ENCODE assay signal across 27 mouse cellular contexts in the genomic region with DNA sequence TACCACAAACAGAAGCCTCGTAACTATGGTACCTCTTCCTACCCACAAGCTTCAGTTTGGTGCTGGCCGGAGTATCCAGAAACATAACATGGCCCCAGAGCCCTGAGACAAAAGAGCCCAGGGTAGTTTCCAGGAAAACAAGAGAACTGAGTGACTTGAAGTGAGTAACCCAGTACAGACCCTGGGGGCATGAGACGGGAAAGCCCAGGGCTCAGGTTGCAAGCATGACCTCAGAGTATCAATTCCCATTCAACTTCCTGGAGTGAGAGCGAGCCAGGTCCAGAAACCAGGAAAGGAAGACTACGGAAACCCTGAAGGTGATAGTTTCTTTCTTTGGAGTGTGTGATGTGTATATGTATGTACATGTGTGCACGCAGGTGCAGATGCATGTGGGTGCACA. TPM values are rescaled to one million over a fixed set of nuclear protein-coding genes. Genes with fewer than 3 reads are reported as not detected.
DNase-seq lines count a peak whose midpoint lies in the region; ATAC-seq and TF ChIP-seq lines count a peak whose summit lies in the region.
"Had no signal": no experiment of that assay in that cellular context is flagged by ENCODE, and none has a peak within 500 bp of the region (broad histone marks: within the 10 kb centered on the region; RNA-seq: fewer than 3 reads in every experiment).

No protein-coding gene starts in this region.

- no peak for TF ChIP-seq EP300 in CH12.LX (IDR thresholded peaks at IDR 0.05; ENCODE audit: low read length)
- no peak for TF ChIP-seq EP300 in stomach, postnatal 0 days (optimal IDR thresholded peaks at IDR 0.05)

- no peaks in the 10 kb centered on the region for H3K36me3 ChIP-seq in CH12.LX (replicated peaks in 1 of 2; ENCODE audit: control insufficient read depth in 1 of 2, insufficient read depth in 1 of 2, low read length in 1 of 2)
- no peaks in the 10 kb centered on the region for H3K36me3 ChIP-seq in stomach, postnatal 0 days (ENCODE audit: control insufficient read depth, insufficient read depth, low read length)
- no peaks in the 10 kb centered on the region for H3K36me3 ChIP-seq in forebrain, embryonic 12.5 days (replicated peaks)
- H3K36me3 ChIP-seq: embryonic facial prominence, embryonic 15.5 days; heart, embryonic 10.5 days; heart, embryonic 15.5 days; liver, embryonic 15.5 days had no signal

- no peak overlapping the region for H3K4me3 ChIP-seq in CH12.LX (replicated peaks in 1 of 3; ENCODE audit: low read depth in 2 of 3, low read length in 2 of 3, poor library complexity in 1 of 3)
- H3K4me3 ChIP-seq in stomach, postnatal 0 days (ENCODE audit: low read depth, low read length) = no peak overlapping the region
- H3K4me3 ChIP-seq in forebrain, embryonic 12.5 days (replicated peaks) = no peak overlapping the region
- H3K4me3 ChIP-seq: embryonic facial prominence, embryonic 15.5 days; forebrain, embryonic 13.5 days; heart, embryonic 10.5 days; heart, embryonic 15.5 days; liver, embryonic 15.5 days had no signal

- ATAC-seq in stomach, postnatal 0 days (ENCODE audit: low FRiP score, low TSS enrichment) = peak; percentile 57
- no peak for ATAC-seq in forebrain, embryonic 12.5 days (ENCODE audit: low FRiP score)
- ATAC-seq: forebrain, embryonic 13.5 days; hindbrain, embryonic 16.5 days had no signal

- H3K4me1 ChIP-seq in CH12.LX (ENCODE audit: control insufficient read depth in 1 of 2, insufficient read depth in 2 of 2) = peaks cover 19 to 47% of the 10 kb centered on the region in 2 experiments
- no peaks in the 10 kb centered on the region; the same call in 1 of the 2 replicates for H3K4me1 ChIP-seq in stomach, postnatal 0 days (replicated peaks; ENCODE audit: control insufficient read depth, insufficient read depth)
- peaks cover 8% of the 10 kb centered on the region; the same call in 1 of the 2 replicates for H3K4me1 ChIP-seq in forebrain, embryonic 12.5 days
- H3K4me1 ChIP-seq: liver, embryonic 15.5 days had no signal

- H3K9ac ChIP-seq in CH12.LX (ENCODE audit: insufficient read depth, low read depth) = no peak overlapping the region
- H3K9ac ChIP-seq in stomach, postnatal 0 days (ENCODE audit: low read length) = no peak overlapping the region
- no peak overlapping the region for H3K9ac ChIP-seq in forebrain, embryonic 12.5 days
- H3K9ac ChIP-seq: embryonic facial prominence, embryonic 15.5 days; forebrain, embryonic 13.5 days; heart, embryonic 15.5 days; liver, embryonic 15.5 days; lung, embryonic 14.5 days had no signal

- no peaks in the 10 kb centered on the region for H3K27me3 ChIP-seq in CH12.LX (replicated peaks)
- H3K27me3 ChIP-seq in stomach, postnatal 0 days (ENCODE audit: control insufficient read depth, insufficient read depth, low read length) = no peaks in the 10 kb centered on the region
- no peaks in the 10 kb centered on the region; the same call in 1 of the 2 replicates for H3K27me3 ChIP-seq in forebrain, embryonic 12.5 days
- H3K27me3 ChIP-seq: embryonic facial prominence, embryonic 15.5 days; forebrain, embryonic 13.5 days; heart, embryonic 15.5 days had no signal

- H3K9me3 ChIP-seq in CH12.LX (replicated peaks; ENCODE audit: low read length) = no peaks in the 10 kb centered on the region
- no peaks in the 10 kb centered on the region for H3K9me3 ChIP-seq in stomach, postnatal 0 days (ENCODE audit: control insufficient read depth, low read length)
- no peaks in the 10 kb centered on the region for H3K9me3 ChIP-seq in forebrain, embryonic 12.5 days
- H3K9me3 ChIP-seq: embryonic facial prominence, embryonic 15.5 days; forebrain, embryonic 13.5 days; heart, embryonic 10.5 days; heart, embryonic 15.5 days; liver, embryonic 15.5 days had no signal

- in situ Hi-C loops in CH12.LX (cut with MboI; ENCODE audit: low pct_ligation_motif_present, low pct_unique_long_range_greater_than_20kb, low sequenced_read_pairs) = no loop called here

- H3K27ac ChIP-seq in CH12.LX (ENCODE audit: insufficient read depth, low read depth) = no peak overlapping the region
- H3K27ac ChIP-seq in stomach, postnatal 0 days (replicated peaks) = no peak overlapping the region
- H3K27ac ChIP-seq in forebrain, embryonic 12.5 days = no peak overlapping the region
- H3K27ac ChIP-seq: embryonic facial prominence, embryonic 15.5 days; forebrain, embryonic 13.5 days; heart, embryonic 10.5 days; heart, embryonic 15.5 days; liver, embryonic 15.5 days had no signal

- TF ChIP-seq POLR2A in CH12.LX (IDR thresholded peaks at IDR 0.05; ENCODE audit: low read depth, low read length) = no peak

- TF ChIP-seq CTCF in CH12.LX (conservative IDR thresholded peaks at IDR 0.05 in 1 of 2, IDR thresholded peaks at IDR 0.05 in 1 of 2; ENCODE audit: low read depth in 2 of 2, low read length in 2 of 2) = no peak
- TF ChIP-seq CTCF in stomach, postnatal 0 days (IDR thresholded peaks at IDR 0.05; ENCODE audit: low read depth) = no peak

- 0 out of 2 replicates have a peak overlapping the region, but pooled peaks have one; percentile 29 for H3K4me2 ChIP-seq in CH12.LX (ENCODE audit: insufficient read depth, low read depth, poor library complexity, severe bottlenecking)
- H3K4me2 ChIP-seq in stomach, postnatal 0 days (replicated peaks; ENCODE audit: low read depth) = no peak overlapping the region
- no peak overlapping the region for H3K4me2 ChIP-seq in forebrain, embryonic 12.5 days
- H3K4me2 ChIP-seq: embryonic facial prominence, embryonic 15.5 days; forebrain, embryonic 13.5 days; heart, embryonic 15.5 days; liver, embryonic 15.5 days; lung, embryonic 14.5 days had no signal

- no peak for DNase-seq in CH12.LX (ENCODE audit: extremely low read depth)
- peak; percentile 79 for DNase-seq in ES-CJ7 (ENCODE audit: low read depth, low spot score)
- DNase-seq in ZHBTc4 (ENCODE audit: low read depth, low spot score) = peak; percentile 93
- no peak for DNase-seq in stomach, postnatal 0 days (ENCODE audit: low spot score)
- DNase-seq in adrenal gland, adult (ENCODE audit: inconsistent age in 2 of 2, low spot score in 1 of 2) = no peak
- DNase-seq in right cerebral cortex, postnatal 4 days = no peak
- DNase-seq: adrenal gland, adult 2 months; adrenal gland, postnatal 36 days; B cell, adult 2 months; cerebellum, adult 2 months; cerebellum, postnatal 36 days; gastrocnemius, postnatal 10 days; kidney, postnatal 14 days; layer of hippocampus, adult 9-11 months; liver; lung, embryonic 14.5 days; lung, postnatal 14 days; midbrain, embryonic 14.5 days; thymus, adult 2 months; thymus, postnatal 36 days had no signal

- H3K79me2 ChIP-seq in CH12.LX (replicated peaks; ENCODE audit: control insufficient read depth, extremely low read depth, insufficient read depth, poor library complexity, severe bottlenecking) = no peaks in the 10 kb centered on the region

- WGBS in stomach, postnatal 0 days = 70% methylated on average over 6 of the region's 6 CpGs
- 84% methylated on average over 6 of the region's 6 CpGs for WGBS in forebrain, embryonic 12.5 days

- TF ChIP-seq RAD21 in CH12.LX (IDR thresholded peaks at IDR 0.05; ENCODE audit: low read depth, low read length) = no peak

- dilution Hi-C loops in CH12.LX (cut with MboI; ENCODE audit: extremely low pct_ligation_motif_present, extremely low pct_unique_long_range_greater_than_20kb, low sequenced_read_pairs) = no loop called here

TF ChIP-seq in CH12.LX, 34 proteins besides CTCF, POLR2A, EP300 and RAD21:
- TF ChIP-seq HCFC1 (IDR thresholded peaks at IDR 0.05; ENCODE audit: low read depth, low read length) = no peak
- 0 out of 2 replicates have a peak, but pooled peaks have one; percentile 19 for TF ChIP-seq ETS1 (conservative IDR thresholded peaks at IDR 0.05; ENCODE audit: low read depth, low read length)
- TF ChIP-seq KAT2A (IDR thresholded peaks at IDR 0.05; ENCODE audit: insufficient replicate concordance, low read length) = no peak
- no peak for TF ChIP-seq USF1 (IDR thresholded peaks at IDR 0.05; ENCODE audit: low read depth, low read length)
- 0 out of 2 replicates have a peak, but pooled peaks have one; percentile 21 for TF ChIP-seq ELF1 (IDR thresholded peaks at IDR 0.05; ENCODE audit: low read depth, low read length)
- peak; percentile 15; the same call in 1 of the 2 replicates for TF ChIP-seq BHLHE40 (IDR thresholded peaks at IDR 0.05; ENCODE audit: low read depth, low read length)
- no peak for TF ChIP-seq SMC3 (IDR thresholded peaks at IDR 0.05; ENCODE audit: low read depth, low read length)
- TF ChIP-seq CHD1 (IDR thresholded peaks at IDR 0.05; ENCODE audit: low read depth, low read length) = no peak
- peak; percentile 31; the same call in 1 of the 2 replicates for TF ChIP-seq IRF4 (IDR thresholded peaks at IDR 0.05; ENCODE audit: low read depth, low read length)
- TF ChIP-seq SIN3A (IDR thresholded peaks at IDR 0.05; ENCODE audit: low read length) = no peak
- no peak for TF ChIP-seq GABPA (IDR thresholded peaks at IDR 0.05; ENCODE audit: insufficient replicate concordance, low read depth, low read length)
- no peak for TF ChIP-seq MEF2A (IDR thresholded peaks at IDR 0.05; ENCODE audit: borderline replicate concordance, low read depth, low read length)

RNA-seq across cellular contexts. Expression of gene St14, which starts 14.2 kb away (rescaled TPM):
- total RNA-seq in CH12.LX (2012; rRNA removed) (8.9 and 10.9 TPM in 2 replicates), CH12.LX (2014; rRNA removed) (4.3 and 5.2 TPM in 2 replicates)
- polyA plus RNA-seq in CH12.LX (2012; ENCODE audit: insufficient read length, low read depth) = 8.6 and 9.6 TPM in 2 replicates
- 60.4 and 61.6 TPM in 2 replicates for polyA plus RNA-seq in stomach, postnatal 0 days (2015; fragmentation: Nextera tagmentation; extraction: Ambion mirVana)
- 2.1 and 2.5 TPM in 2 replicates for polyA plus RNA-seq in forebrain, embryonic 12.5 days (2016; fragmentation: Nextera tagmentation; extraction: Ambion mirVana)

Comparison
In these comparisons a context has a peak if more than half of its experiments do, and no peak if none do; other contexts are left out.
1. DNase-seq: peak in ES-CJ7 (single experiment) and ZHBTc4 (single experiment); none in CH12.LX (single experiment), stomach, postnatal 0 days (single experiment), adrenal gland, adult (0 of 2) and right cerebral cortex, postnatal 4 days (single experiment).